Mouse (Mus musculus) forebrain, postnatal 0 days (tissue): ENCODE data around the gene C2cd5. TPM values are rescaled to one million over a fixed set of nuclear protein-coding genes. Genes with fewer than 3 reads are reported as not detected.

Experiments
- ATAC-seq: fragments of 200-750 bp; cut with Nextera tagmentation; 2 replicates; pipeline ENCODE4 v1.8.0; 2017; ENCODE audit warnings: mild to moderate bottlenecking, moderate library complexity
- DNase-seq: peaks from one replicate; pipeline ENCODE4 v3.0.0-alpha.2; 2015
- H3K27ac ChIP-seq: fragments of 300-500 bp; sonication (generic); 2 replicates; pipeline ENCODE4 v1.5.1; 2014; ENCODE audit warnings: low read depth, mild to moderate bottlenecking, antibody characterized with exemption, low read length, moderate library complexity, mixed read lengths
- H3K27me3 ChIP-seq: fragments of 300-500 bp; sonication (generic); 2 replicates; pipeline ENCODE4 v1.6.1; 2014; ENCODE audit warnings: mild to moderate bottlenecking, low read length, mixed read lengths; ENCODE audit not compliant: insufficient read depth
- H3K36me3 ChIP-seq: fragments of 300-500 bp; sonication (generic); 2 replicates; pipeline ENCODE4 v1.6.1; 2014; ENCODE audit warnings: mild to moderate bottlenecking, moderate library complexity; ENCODE audit not compliant: insufficient read depth
- H3K4me1 ChIP-seq: fragments of 300-500 bp; sonication (generic); 2 replicates; pipeline ENCODE4 v1.6.1; 2014; ENCODE audit warnings: antibody characterized with exemption; ENCODE audit not compliant: insufficient read depth
- H3K4me2 ChIP-seq: fragments of 300-500 bp; sonication (generic); 2 replicates; pipeline ENCODE4 v1.6.1; 2014; ENCODE audit warnings: low read depth, mild to moderate bottlenecking, moderate library complexity
- H3K4me3 ChIP-seq: fragments of 300-500 bp; sonication (generic); 2 replicates; pipeline ENCODE4 v1.5.1; 2014; ENCODE audit warnings: low read depth, low read length, mixed read lengths
- H3K9ac ChIP-seq: fragments of 300-500 bp; sonication (generic); 2 replicates; pipeline ENCODE4 v1.6.1; 2014; ENCODE audit warnings: mild to moderate bottlenecking
- H3K9me3 ChIP-seq: fragments of 300-500 bp; sonication (generic); 2 replicates; pipeline ENCODE4 v1.6.1; 2016; ENCODE audit warnings: low read length
- CTCF ChIP-seq: sonication (generic); IDR thresholded peaks from 2 replicates; pipeline ENCODE4 v1.5.1; 2016; ENCODE audit warnings: antibody characterized with exemption, control low read depth, low read depth
- WGBS: fragments of 180-500 bp; shearing (Covaris S2); extraction: QIAGEN DNeasy Blood & Tissue Kit; methylation state at CpG from one replicate; pipeline ENCODE4 v1.1.7; 2014; 5-methylcytosine and 5-hydroxymethylcytosine counted together
- polyA plus RNA-seq: library from polyadenylated mRNA; unstranded; fragments of >200 nt; fragmentation: Nextera tagmentation; extraction: Ambion mirVana; gene quantifications from 2 replicates; pipeline ENCODE4 v1.2.1, GENCODE M21; 2015
- total RNA-seq: library from RNA; depleted of rRNA; stranded (reverse); fragments of >200 nt; gene quantifications from 2 replicates; pipeline ENCODE4 v1.2.3, GENCODE M21; 2014

The C2cd5 gene
- total and polyA plus RNA-seq, 2 experiments from 2014 or later: 18.5 to 45.7 TPM

GRCm38 (mm10) chr6:143049117-143049516 is 50.8 kb downstream of the C2cd5 start:
- ATAC-seq (no peak), DNase-seq (no peak)
- Histone ChIP-seq H3K9ac (no peak overlapping the region), H3K4me3 (no peak overlapping the region), H3K9me3 (no peaks in the 10 kb centered on the region), H3K27me3 (no peaks in the 10 kb centered on the region), H3K27ac (no peak overlapping the region), H3K36me3 (peaks cover 22% of the 10 kb centered on the region), H3K4me1 (no peaks in the 10 kb centered on the region), H3K4me2 (no peak overlapping the region)
- no peak for TF ChIP-seq CTCF
- 90% methylated on average over 2 of the region's 2 CpGs for WGBS

- Histone ChIP-seq H3K9me3 (no peaks in the 10 kb centered on the region), H3K9ac (no peak overlapping the region), H3K4me1 (no peaks in the 10 kb centered on the region), H3K4me2 (no peak overlapping the region), H3K4me3 (no peak overlapping the region), H3K36me3 (peaks cover 22% of the 10 kb centered on the region), H3K27me3 (no peaks in the 10 kb centered on the region), H3K27ac (no peak overlapping the region)
- TF ChIP-seq CTCF: no peak
- ATAC-seq (no peak), DNase-seq (no peak)
- 79% methylated on average over 15 of the region's 15 CpGs for WGBS
These were observed 52.2 kb downstream of the C2cd5 start for GRCm38 (mm10) chr6:143047538-143048258.

GRCm38 (mm10) chr6:143041578-143041977 is 58.4 kb downstream of the C2cd5 start:
- Histone ChIP-seq H3K27ac (no peak overlapping the region), H3K4me1 (no peaks in the 10 kb centered on the region), H3K4me3 (no peak overlapping the region), H3K27me3 (no peaks in the 10 kb centered on the region), H3K4me2 (no peak overlapping the region), H3K9me3 (no peaks in the 10 kb centered on the region), H3K36me3 (peaks cover 34% of the 10 kb centered on the region), H3K9ac (no peak overlapping the region)
- DNase-seq (no peak), ATAC-seq (0 out of 2 replicates have a peak, but pooled peaks have one; percentile 6)
- WGBS: 65% methylated on average over 6 of the region's 6 CpGs
- TF ChIP-seq CTCF: no peak

DNA sequence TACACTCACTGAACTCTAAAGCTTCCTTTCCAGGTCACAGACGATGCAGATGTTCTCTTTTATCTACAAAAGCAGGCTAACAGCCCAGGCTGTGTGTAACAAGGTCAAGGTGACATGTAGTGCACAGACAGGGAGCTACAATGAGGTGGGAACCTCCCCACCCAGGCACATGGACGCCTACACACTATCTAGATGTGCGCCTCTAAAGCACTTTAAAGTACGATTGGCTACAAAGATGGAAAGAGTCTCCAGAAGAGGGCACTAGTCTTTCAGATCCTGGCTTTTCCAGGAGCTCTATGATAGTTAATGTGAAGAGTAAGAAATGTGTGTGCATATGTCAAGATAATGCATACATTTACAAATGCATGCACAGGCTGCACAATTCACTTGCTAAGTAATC is 64.7 kb downstream of the C2cd5 start:
- ATAC-seq: peak; percentile 34; the same call in 1 of the 2 replicates
- peaks cover 75% of the 10 kb centered on the region for H3K36me3 ChIP-seq
- H3K4me2 ChIP-seq: no peak overlapping the region
- no peak overlapping the region for H3K9ac ChIP-seq
- H3K4me3 ChIP-seq: no peak overlapping the region
- H3K27me3 ChIP-seq: no peaks in the 10 kb centered on the region
- H3K27ac ChIP-seq: no peak overlapping the region
- peak; percentile 28 for DNase-seq
- WGBS: 58% methylated on average over 4 of the region's 4 CpGs
- H3K9me3 ChIP-seq: no peaks in the 10 kb centered on the region
- no peaks in the 10 kb centered on the region for H3K4me1 ChIP-seq
- peak; percentile 51 for TF ChIP-seq CTCF

- no peaks in the 10 kb centered on the region for H3K27me3 ChIP-seq
- DNase-seq (no peak), ATAC-seq (no peak)
- peaks cover 77% of the 10 kb centered on the region for H3K36me3 ChIP-seq
- H3K27ac ChIP-seq: no peak overlapping the region
- H3K9me3 ChIP-seq: no peaks in the 10 kb centered on the region
- H3K4me2 ChIP-seq: no peak overlapping the region
- H3K4me1 ChIP-seq: no peaks in the 10 kb centered on the region
- WGBS: 89% methylated on average over 2 of the region's 2 CpGs
- TF ChIP-seq CTCF: no peak
- H3K4me3 ChIP-seq: no peak overlapping the region
- no peak overlapping the region for H3K9ac ChIP-seq
These were observed 65.4 kb downstream of the C2cd5 start for GRCm38 (mm10) chr6:143034503-143034902.

GRCm38 (mm10) chr6:143030521-143030920 is 69.4 kb downstream of the C2cd5 start:
- Histone ChIP-seq H3K36me3 (peaks cover 75% of the 10 kb centered on the region), H3K9ac (no peak overlapping the region)

GRCm38 (mm10) chr6:143027896-143028295 is 72.0 kb downstream of the C2cd5 start:
- TF ChIP-seq CTCF: no peak
- no peak for ATAC-seq
- H3K27ac ChIP-seq: no peak overlapping the region
- no peak overlapping the region for H3K4me3 ChIP-seq
- no peaks in the 10 kb centered on the region for H3K9me3 ChIP-seq
- no peak for DNase-seq
- WGBS: 92% methylated on average over 4 of the region's 4 CpGs
- H3K9ac ChIP-seq: no peak overlapping the region
- H3K27me3 ChIP-seq: no peaks in the 10 kb centered on the region
- H3K4me2 ChIP-seq: no peak overlapping the region
- H3K4me1 ChIP-seq: no peaks in the 10 kb centered on the region
- H3K36me3 ChIP-seq: peaks cover 52% of the 10 kb centered on the region

More at GRCm38 (mm10) chr6:143030521-143030920, 69.4 kb downstream of the C2cd5 start:
- Histone ChIP-seq H3K27me3 (no peaks in the 10 kb centered on the region), H3K27ac (no peak overlapping the region), H3K4me2 (no peak overlapping the region), H3K4me3 (no peak overlapping the region), H3K9me3 (no peaks in the 10 kb centered on the region), H3K4me1 (no peaks in the 10 kb centered on the region)
- ATAC-seq: no peak
- TF ChIP-seq CTCF: no peak
- no peak for DNase-seq
- 97% methylated on average over 5 of the region's 5 CpGs for WGBS
